Mouse (Mus musculus) testis, adult 2 months (tissue): Measurements from ENCODE around the gene Rcn1. TPM values are rescaled to one million over a fixed set of nuclear protein-coding genes. Genes with fewer than 3 reads are reported as not detected.

ENCODE experiments used
- H3K27ac ChIP-seq: fragments of 200-500 bp; 2 replicates; pipeline ENCODE4 v1.5.1; 2012; ENCODE audit warnings: low read depth, low read length; ENCODE audit not compliant: control insufficient read depth, insufficient read depth
- H3K27me3 ChIP-seq: fragments of 200-500 bp; 2 replicates; pipeline ENCODE4 v1.6.1; 2012; ENCODE audit warnings: mild to moderate bottlenecking, low read length, moderate library complexity; ENCODE audit not compliant: control insufficient read depth, insufficient read depth
- H3K36me3 ChIP-seq: fragments of 200-500 bp; 2 replicates; pipeline ENCODE4 v1.6.1; 2012; ENCODE audit warnings: mild to moderate bottlenecking, low read length; ENCODE audit not compliant: control insufficient read depth, insufficient read depth
- H3K4me1 ChIP-seq: fragments of 200-500 bp; 2 replicates; pipeline ENCODE4 v1.6.1; 2012; ENCODE audit warnings: low read length; ENCODE audit not compliant: control insufficient read depth, insufficient read depth
- H3K4me3 ChIP-seq: fragments of 200-500 bp; 2 replicates; pipeline ENCODE4 v1.5.1; 2012; ENCODE audit warnings: low read depth, mild to moderate bottlenecking, low read length, moderate library complexity, mixed read lengths; ENCODE audit not compliant: control insufficient read depth
- CTCF ChIP-seq: fragments of 200-500 bp; IDR thresholded peaks from 2 replicates; pipeline ENCODE4 v1.5.1; 2012; ENCODE audit warnings: low read depth, mild to moderate bottlenecking, inconsistent platforms, low read length, moderate library complexity; ENCODE audit not compliant: control insufficient read depth, insufficient read depth, insufficient replicate concordance
- POLR2A ChIP-seq: fragments of 200-500 bp; IDR thresholded peaks from 2 replicates; pipeline ENCODE4 v1.6.1; 2012; ENCODE audit warnings: low read depth, mild to moderate bottlenecking, inconsistent platforms, low read length, moderate library complexity; ENCODE audit not compliant: control insufficient read depth
- polyA plus RNA-seq: library from polyadenylated mRNA; depleted of rRNA; stranded (reverse); fragments of >200 nt; gene quantifications from 2 replicates; pipeline ENCODE4 v1.2.3, GENCODE M21; 2012

The Rcn1 gene
- polyA plus RNA-seq, 1 experiment, result 2.0 TPM

DNA sequence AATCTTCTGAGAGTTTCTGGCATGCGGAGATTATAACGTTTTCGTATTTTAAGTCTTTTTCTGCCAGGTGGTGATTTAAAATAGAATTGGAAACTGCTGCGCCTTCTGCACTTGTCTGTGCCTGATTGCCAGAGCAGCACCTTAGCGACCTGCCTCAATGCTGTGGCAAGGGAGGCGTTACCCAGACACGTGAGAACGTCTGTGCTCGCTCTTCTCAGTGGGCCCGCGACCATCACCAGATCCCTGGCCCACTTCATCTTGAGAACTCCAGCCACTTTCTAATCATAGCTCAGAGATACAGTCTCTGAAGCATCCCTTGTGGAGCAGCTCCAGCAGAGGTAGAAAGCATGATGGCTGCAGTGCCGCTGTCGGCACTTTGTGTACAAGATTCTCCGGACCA is 28.4 kb downstream of the Rcn1 start:
- Histone ChIP-seq H3K4me3 (no peak overlapping the region), H3K36me3 (no peaks in the 10 kb centered on the region), H3K27me3 (no peaks in the 10 kb centered on the region), H3K4me1 (peaks cover 3% of the 10 kb centered on the region; the same call in 1 of the 2 replicates), H3K27ac (no peak overlapping the region)
- TF ChIP-seq POLR2A (no peak), CTCF (no peak)

DNA sequence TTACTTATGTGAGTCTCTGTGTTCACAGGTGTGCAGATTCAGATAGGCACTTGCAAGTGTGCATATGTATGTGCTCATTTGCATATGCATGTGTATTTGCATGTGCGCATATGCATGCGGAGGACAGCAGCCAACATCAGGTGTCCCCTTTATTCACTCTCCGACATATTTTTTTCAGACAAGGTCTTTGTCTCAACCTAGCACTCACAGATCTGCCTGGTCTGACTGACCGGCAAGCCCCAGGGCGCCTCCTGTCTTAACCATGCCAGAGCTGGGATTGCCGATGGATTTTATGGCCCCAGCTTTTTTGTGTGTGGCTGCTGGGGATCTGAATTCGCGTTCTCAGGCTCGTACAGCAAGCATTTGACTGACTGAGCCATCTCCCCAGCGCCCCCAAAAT is 28.9 kb downstream of the Rcn1 start:
- no peak overlapping the region for H3K4me3 ChIP-seq
- peaks cover 3% of the 10 kb centered on the region; the same call in 1 of the 2 replicates for H3K4me1 ChIP-seq
- TF ChIP-seq CTCF, result no peak
- no peak for TF ChIP-seq POLR2A
- no peaks in the 10 kb centered on the region for H3K27me3 ChIP-seq
- H3K27ac ChIP-seq, result no peak overlapping the region
- H3K36me3 ChIP-seq, result no peaks in the 10 kb centered on the region

DNA sequence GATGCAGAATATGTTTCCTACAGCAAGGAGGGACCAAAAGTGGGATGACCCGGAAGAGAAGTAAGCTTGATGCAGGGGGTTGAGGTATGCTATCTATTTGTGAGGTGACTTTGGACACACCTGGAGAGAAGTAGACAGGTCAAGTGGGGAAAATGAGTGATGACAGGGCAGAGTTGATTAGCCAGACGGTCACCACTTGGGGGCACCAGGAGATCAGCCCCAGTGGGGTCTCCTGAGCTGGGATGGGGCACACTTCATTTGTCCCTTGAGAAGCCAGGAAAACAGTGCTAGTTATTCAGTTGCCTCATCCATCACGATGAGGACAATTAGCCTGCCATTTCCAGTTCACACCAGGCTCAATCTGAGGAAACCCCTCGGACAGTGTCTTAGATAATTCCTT is 31.5 kb downstream of the Rcn1 start:
- Histone ChIP-seq H3K4me1 (0 out of 2 replicates have a peak, but pooled peaks cover 2% of the 10 kb centered on the region), H3K27me3 (no peaks in the 10 kb centered on the region), H3K36me3 (no peaks in the 10 kb centered on the region), H3K27ac (no peak overlapping the region), H3K4me3 (no peak overlapping the region)
- TF ChIP-seq POLR2A (no peak), CTCF (no peak; the same call in 1 of the 2 replicates)

DNA sequence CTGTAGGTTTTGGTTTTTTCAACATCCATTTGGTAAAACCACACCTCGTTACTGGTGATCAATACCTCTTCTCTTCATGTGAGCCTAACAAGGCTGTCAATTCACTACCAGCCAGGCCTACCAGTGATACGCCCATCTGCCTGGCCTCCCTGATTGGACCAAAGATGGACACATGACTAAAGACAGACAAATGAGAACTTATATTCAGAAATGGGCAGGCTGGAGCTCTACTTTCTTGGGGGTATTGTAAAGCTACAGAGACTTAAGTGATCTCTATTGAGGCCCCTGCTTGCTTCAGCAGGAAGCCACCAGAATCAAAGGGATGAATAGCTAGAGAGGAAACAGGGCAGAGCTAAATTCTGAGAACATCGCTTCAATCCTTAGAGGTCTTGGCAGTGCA is 41.1 kb downstream of the Rcn1 start:
- Histone ChIP-seq H3K27me3 (no peaks in the 10 kb centered on the region), H3K27ac (no peak overlapping the region), H3K36me3 (no peaks in the 10 kb centered on the region), H3K4me3 (no peak overlapping the region), H3K4me1 (no peaks in the 10 kb centered on the region)
- no peak for TF ChIP-seq POLR2A
- no peak for TF ChIP-seq CTCF

DNA sequence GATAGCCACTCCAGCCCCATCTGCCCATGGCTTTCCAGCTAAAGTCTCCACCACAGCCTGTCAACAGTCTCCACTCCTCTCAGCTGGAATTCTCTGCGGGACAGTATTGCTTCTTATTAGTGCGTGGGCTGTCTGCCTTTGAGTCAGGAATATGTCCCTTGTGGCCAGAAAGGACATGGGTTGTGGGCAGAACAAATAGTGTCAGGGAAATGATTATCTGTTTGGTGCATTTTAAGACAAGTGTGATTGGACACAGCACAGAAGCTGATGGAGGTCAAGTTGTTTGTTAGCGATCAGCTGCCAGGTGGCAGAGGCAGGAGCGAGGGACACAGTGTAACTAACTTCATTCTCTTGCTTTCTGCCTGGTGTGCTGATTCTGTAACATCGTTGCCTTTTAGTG is 42.3 kb downstream of the Rcn1 start:
- H3K36me3 ChIP-seq, result no peaks in the 10 kb centered on the region
- H3K27me3 ChIP-seq, result no peaks in the 10 kb centered on the region
- H3K4me1 ChIP-seq, result no peaks in the 10 kb centered on the region
- no peak overlapping the region for H3K27ac ChIP-seq
- TF ChIP-seq CTCF (no peak), POLR2A (no peak)
- H3K4me3 ChIP-seq, result no peak overlapping the region

DNA sequence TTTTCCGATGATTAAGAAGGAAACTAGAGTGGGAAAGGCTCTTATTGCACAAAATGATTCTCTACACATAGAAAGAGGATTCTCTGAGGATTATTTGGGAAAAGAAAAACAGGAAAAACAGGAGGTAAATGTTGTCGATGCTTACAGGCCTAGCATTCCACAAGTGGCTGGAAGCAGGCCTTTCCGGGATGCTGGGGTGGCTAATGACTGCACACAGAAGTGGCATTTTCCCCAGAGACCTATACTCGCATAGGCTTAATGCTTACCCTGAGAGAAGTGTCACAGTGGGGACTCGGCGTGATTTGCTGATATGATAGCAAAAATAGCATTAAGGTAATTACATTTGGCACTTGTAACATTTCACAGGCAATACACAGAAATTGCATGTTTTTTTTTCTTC is 50.2 kb downstream of the Rcn1 start:
- Histone ChIP-seq H3K4me3 (no peak overlapping the region), H3K27me3 (no peaks in the 10 kb centered on the region), H3K4me1 (no peaks in the 10 kb centered on the region), H3K27ac (no peak overlapping the region), H3K36me3 (no peaks in the 10 kb centered on the region)
- TF ChIP-seq CTCF, result no peak
- no peak for TF ChIP-seq POLR2A

DNA sequence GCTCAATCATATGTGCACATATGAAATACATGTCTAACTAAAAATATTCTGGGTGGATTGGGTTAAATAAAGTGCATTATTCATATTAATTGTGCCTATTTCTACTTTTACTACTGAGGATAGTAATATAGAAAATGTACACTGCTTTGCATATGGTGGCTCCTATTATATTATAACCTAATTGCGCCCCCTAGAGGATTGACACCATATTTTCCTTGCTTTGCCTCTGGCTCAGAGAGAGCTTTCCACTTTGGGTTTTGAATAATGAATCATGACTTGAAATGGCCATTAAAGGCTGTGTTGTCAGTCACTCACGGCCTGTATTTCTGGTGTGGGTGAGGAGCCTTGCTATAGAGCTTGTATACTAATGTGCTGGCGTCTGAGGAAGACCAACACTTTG is 59.1 kb downstream of the Rcn1 start:
- Histone ChIP-seq H3K27me3 (no peaks in the 10 kb centered on the region), H3K4me3 (no peak overlapping the region), H3K4me1 (peaks cover 4% of the 10 kb centered on the region), H3K27ac (no peak overlapping the region), H3K36me3 (no peaks in the 10 kb centered on the region)
- TF ChIP-seq POLR2A (no peak), CTCF (no peak)
